Mouse (Mus musculus): ENCODE data around the gene Kctd21.

The Kctd21 gene

DNA sequence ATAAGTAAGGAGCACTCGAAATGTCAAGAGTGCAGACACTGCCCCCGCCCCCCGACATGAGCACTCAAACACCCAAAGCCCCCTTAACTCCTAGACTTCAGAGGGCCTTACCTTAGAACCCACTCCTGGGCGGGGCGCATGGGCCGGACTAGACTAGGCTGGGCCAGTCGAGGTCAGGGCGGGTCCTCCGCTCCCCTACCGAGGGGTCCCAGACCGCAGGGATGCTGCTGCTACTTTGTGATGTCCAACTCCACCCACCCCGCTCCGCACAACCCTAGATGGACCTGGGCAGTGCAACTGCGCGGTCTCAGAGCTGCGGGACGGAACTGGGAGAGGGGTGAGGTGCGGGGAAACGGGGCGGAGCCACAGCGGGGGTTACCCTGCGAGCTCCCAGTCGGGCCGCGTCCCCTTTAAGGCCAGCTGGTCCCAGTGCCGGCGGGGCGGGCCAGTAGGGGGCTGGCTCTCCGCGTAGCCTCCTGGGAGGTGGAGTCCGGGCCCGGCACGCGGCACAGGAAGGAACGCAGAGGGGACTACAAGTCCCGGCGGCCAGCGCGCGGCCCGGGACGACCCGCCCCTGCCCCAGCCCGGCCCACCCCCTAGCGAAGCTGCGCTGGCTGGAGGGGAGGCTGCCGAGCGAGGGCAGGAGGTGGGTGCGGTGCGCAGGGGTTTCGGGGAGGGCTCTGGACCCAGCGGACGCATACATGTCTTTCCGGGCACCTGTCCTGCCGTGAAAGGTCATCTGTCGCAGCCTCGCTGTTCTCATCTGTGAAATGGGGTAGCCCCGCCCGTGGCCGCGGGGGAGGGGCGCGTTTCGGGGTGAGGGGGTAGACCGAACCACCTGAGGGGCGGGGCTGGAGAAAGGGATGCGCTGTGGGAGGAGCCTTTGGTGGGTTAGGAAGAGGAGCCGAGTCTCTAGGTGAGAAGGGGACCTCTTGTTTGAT lies at the start of gene Kctd21, which contains the start of gene Usp35:
Kctd21 (plus strand) TSS at position 602 of the 941 bp plus-strand sequence.
Usp35 (minus strand) TSS at position 295 of the 941 bp plus-strand sequence.
- in situ Hi-C loops (cut with MboI, MseI), result no loop called here

DNA sequence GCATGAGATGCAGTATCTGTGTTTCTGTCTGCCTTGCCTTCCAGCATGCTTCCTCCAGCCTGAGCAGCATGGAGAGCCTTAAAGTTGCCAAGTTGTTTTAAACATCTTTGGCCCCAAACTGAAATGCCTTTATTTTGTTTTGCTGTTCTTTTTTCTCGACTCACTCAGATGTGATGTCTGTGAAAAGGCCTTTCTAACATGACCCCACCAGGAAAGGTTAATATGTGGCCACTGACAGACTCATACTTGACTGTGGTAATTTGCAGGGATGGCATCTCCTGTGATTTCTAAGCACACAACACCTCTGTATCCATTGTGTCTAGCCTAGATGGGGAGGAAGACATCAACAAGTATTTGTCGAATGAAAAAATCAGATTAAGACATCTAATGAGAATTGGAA lies 35.1 kb upstream of the Kctd21 start:
- in situ Hi-C loops (cut with MboI, MseI), result loop anchor here (25.0 kb wide), 1 partner anchor 210 kb away; the partner anchor contains the start of gene Gab2

DNA sequence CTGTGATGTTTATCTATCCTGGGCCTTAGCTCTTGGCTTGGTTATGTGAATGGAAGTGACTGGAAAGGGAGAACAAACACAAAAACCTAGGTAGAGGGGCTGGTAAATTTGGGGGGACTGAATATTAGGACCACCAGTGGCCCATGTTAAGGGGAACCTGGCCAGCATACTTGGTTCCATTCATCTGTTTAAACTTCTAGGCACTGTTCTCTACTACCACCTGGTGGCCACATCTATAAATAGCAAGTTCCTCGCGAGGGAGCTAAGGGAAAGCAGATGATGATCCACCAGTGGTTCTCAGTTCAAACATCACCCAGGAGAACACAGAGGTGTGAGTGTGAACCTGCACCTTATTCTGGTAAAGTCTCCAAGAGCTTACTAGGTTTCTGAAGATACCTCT lies 34.7 kb upstream of the Kctd21 start:
- in situ Hi-C loops (cut with MboI, MseI), result loop anchor here (25.0 kb wide), 1 partner anchor 210 kb away; the partner anchor contains the start of gene Gab2

DNA sequence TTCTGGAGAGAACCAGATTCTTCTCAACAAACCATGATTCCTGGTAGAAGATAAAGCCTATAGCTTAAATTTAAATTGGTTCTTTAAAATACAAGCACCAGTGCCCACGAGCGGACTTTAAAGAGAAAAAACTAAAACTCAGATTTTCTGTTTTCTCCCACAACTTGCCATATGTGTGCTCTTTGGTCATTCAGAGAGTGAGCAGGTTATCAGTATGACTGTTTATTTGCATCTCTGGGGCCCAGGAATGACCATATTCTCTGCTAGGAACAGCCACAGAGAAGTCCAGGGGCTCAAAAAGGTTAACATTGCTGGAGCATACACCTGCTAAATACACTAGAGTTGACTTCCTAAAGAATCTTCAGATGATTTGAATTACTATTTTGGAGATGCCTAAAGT lies 33.8 kb upstream of the Kctd21 start:
- in situ Hi-C loops (cut with MboI, MseI), result loop anchor here (25.0 kb wide), 1 partner anchor 211 kb away; the partner anchor contains the start of gene Gab2

DNA sequence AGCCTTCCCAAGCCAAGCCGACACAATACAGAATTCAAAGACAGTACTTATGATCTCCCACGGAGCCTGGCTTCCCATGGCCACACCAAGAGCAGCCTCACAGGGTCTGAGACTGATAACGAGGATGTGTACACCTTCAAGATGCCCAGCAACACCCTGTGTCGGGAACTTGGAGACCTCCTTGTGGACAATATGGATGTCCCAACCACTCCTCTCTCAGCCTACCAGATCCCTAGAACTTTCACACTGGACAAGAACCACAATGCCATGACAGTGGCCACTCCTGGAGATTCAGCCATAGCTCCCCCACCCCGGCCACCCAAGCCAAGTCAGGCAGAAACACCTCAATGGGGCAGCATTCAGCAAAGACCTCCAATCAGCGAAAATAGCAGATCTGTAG lies 33.2 kb upstream of the Kctd21 start:
- in situ Hi-C loops (cut with MboI, MseI), result loop anchor here (25.0 kb wide), 1 partner anchor 212 kb away; the partner anchor contains the start of gene Gab2

DNA sequence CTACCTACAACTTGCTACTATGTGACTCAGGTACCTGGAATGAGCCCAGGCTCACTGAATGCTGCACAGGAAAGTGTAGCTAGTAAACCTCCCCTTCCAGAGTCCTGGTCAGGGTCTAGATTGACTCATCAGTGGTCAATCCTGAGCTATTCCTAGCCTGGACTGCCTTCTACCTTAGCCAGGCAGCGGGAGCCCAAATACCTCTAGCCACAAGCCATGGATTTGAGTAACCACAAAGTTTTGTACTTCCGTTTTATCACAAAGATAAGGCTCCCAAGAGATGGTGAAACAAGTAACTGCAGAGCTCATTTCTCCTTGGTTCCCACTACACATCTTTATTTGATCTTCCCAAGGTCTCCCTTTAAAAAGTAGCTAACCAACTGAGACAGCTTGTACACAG lies 31.2 kb upstream of the Kctd21 start:
- in situ Hi-C loops (cut with MboI, MseI), result loop anchor here (5.0 kb wide), 1 partner anchor 329 kb away; no protein-coding TSS in a partner anchor

DNA sequence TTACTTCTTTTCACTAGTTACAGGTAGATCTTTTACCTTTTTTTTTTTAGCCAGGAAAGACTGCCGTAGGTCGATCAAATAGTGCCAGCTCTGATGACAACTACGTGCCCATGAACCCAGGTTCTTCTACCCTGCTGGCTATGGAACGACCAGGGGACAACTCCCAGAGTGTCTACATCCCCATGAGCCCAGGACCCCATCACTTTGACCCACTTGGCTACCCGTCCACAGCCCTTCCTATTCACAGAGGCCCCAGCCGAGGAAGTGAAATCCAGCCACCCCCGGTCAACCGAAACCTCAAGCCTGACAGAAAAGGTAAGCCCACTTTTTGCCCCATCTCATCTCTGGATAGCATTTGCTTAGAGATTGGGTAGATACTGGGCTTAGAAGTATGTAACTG lies 30.8 kb upstream of the Kctd21 start:
- in situ Hi-C loops (cut with MboI, MseI), result loop anchor here (5.0 kb wide), 1 partner anchor 329 kb away; no protein-coding TSS in a partner anchor

DNA sequence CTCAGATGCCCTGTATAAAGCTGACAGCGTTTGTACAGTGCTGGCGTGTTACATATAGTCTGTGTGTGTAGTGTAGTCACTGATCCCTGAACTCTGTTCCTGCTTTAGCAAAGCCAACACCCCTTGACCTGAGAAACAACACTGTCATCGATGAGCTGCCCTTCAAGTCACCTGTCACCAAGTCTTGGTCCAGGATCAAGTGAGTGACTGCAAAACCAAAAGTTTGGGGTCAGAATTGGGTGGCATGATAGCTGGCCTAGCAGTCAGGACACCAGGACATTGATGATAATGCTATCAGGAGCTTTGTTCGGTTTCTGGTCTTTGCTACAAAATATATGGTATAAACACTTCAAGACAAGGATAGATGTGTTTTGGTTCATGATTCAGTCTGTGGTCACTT lies 29.9 kb upstream of the Kctd21 start:
- in situ Hi-C loops (cut with MboI, MseI), result loop anchor here (5.0 kb wide), 1 partner anchor 330 kb away; no protein-coding TSS in a partner anchor

DNA sequence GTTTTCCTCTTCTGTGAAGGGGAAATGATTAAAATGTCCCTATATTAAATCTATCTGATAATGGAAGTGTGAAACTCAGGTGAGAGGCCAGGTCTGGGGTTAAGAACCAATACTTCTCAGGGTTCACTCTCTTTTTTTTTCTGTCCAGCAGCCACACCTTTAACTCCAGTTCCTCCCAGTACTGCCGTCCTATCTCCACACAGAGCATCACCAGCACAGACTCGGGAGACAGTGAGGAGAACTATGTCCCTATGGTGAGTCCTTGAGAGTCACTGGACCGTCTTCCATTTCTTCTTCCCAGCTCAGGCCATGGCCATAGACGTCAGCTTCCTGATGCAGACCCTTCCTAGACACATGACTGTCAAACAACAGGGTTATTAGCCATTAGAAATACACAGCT lies 29.3 kb upstream of the Kctd21 start:
- in situ Hi-C loops (cut with MboI, MseI), result loop anchor here (5.0 kb wide), 1 partner anchor 331 kb away; no protein-coding TSS in a partner anchor

DNA sequence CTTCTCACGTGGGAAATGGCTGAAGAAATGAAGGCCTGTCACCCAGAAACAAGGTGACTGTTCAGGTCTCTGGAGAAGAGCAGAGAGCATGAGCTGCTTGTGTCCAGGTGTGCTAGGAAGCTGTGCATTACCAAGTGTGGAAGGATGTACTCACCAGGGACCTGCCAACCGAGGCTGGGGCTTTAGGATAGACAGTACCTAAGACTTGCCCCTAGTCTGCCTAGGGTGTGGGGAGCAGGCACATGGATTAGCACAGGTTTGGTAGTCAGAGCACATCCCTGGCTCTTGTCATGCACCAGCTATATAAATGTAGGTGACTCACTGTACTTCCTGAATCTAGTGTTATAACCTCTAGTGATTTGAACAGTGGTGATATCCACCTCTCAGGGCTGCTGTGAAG lies 28.5 kb upstream of the Kctd21 start:
- in situ Hi-C loops (cut with MboI, MseI), result loop anchor here (5.0 kb wide), 1 partner anchor 331 kb away; no protein-coding TSS in a partner anchor

DNA sequence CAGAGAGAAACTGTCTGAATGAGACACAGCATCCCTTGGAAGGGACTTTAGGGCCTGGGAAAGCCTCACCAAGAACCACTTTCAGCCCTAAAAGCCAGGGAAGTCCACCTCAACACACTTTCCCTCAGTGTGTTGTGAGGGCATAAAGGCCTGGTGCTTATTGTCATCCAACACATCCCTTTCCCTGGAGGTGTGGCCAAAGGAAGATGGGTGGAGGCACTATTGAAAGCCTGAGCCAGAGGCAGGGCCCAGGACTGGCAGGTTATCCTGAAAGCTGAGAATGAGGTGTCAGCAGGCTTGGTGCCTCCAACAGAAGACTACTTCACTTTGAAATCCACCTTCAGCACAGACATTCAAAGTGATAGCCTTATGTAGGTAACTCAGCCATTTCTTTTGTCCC lies 27.7 kb upstream of the Kctd21 start:
- in situ Hi-C loops (cut with MboI, MseI), result loop anchor here (5.0 kb wide), 1 partner anchor 332 kb away; no protein-coding TSS in a partner anchor

DNA sequence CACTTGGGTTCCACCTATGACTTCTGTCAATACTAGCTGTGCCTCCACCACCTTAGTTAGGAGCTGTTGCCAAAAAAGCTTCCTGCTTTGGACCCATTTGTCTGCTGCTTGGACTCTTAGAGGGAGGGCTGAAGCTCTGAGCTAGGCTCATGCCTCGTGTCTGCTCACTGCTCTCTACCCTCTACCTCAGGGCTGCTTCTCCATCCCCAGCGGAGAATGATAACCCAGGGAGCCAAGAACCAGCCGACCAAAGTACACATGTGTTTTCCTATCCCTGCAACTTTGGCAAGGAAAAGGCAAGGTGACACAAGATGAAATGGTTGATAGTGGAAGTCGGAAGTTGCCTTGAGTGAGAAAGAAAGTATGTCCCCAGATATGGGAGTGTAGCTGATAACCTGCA lies 26.9 kb upstream of the Kctd21 start:
- in situ Hi-C loops (cut with MboI, MseI), result loop anchor here (5.0 kb wide), 1 partner anchor 528 kb away; no protein-coding TSS in a partner anchor

DNA sequence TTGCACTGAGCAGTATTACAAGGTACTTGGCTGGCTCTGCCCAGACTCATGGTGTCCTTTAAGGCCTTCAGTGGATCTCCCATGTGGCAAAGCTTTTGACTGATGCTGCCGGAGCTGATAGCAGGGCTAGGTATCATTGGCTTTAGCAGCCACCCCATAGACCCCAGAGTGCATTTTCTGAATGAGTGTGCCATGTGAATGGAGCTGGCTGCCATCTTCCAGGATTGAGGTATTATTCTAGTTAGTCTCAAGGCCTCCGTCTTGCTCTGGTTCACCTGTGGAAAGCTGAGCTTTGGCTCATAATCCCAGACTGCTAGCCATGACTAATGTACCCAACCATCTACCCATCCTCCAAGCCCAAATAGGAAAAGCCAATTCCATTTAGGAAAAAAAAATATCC lies 25.3 kb upstream of the Kctd21 start:
- in situ Hi-C loops (cut with MboI, MseI), result loop anchor here (5.0 kb wide), 1 partner anchor 530 kb away; no protein-coding TSS in a partner anchor

DNA sequence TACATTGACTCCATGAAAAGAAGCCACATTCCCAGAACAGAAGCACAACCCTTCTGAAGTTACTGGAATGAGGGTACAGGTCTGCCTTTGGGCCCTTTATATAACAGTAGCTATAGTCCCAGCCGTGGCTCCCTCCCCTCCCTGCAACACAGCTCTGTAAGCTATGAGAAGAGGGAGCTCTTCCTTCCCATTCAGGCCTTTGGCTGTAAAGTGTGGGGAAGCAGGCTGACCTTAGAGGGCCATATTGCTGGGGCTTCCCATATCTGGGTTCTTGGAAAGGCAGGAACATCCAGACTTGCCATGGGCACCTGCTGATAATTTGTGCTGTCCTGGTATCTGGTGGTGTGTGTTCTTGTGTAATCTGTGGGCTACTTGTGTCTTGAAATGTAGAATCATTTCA lies 24.6 kb upstream of the Kctd21 start:
- in situ Hi-C loops (cut with MboI, MseI), result loop anchor here (5.0 kb wide), 1 partner anchor 530 kb away; no protein-coding TSS in a partner anchor

DNA sequence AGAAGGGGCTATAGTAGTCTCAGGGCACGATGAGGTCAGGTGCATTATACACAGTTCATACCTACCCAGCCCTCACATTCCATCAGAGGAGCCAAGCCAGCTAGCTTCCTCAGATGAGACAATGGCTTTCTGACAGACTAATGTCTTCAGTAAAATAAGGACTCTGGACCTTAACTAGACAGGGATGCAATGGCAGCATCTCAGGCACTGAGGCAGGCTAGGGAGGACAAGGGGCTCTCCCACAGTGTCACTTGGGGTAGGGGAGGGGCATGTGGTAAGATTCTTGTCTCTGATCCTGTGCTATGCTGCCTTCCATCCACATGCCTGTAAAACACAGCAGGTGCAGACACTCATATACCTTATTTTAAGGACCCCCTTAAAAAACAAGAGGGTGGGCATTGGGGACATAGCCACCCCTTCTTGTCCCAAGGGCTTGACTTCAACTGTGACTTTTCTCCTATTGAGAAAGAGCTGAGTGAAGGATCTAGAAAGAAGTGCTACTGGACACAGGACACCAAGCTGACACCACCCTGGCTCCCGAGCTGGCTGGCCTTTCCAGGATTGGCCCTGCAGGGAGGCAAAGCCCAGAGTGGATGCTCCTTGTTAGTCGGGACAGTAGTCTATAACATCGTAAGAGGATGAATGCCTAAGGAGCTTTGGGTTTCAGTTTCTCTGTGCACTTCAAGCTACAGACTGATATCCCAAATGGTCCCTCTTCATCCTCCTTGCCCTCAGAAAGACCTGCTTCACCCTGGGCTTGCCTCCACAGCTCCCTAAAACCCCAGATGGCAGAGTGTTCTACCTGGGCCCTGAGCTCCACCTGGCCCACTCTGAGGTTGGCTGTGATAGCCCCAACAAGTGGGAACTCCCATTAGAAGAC lies 22.4 kb upstream of the Kctd21 start:
- in situ Hi-C loops (cut with MboI, MseI), result loop anchor here (5.0 kb wide), 1 partner anchor 532 kb away; no protein-coding TSS in a partner anchor

DNA sequence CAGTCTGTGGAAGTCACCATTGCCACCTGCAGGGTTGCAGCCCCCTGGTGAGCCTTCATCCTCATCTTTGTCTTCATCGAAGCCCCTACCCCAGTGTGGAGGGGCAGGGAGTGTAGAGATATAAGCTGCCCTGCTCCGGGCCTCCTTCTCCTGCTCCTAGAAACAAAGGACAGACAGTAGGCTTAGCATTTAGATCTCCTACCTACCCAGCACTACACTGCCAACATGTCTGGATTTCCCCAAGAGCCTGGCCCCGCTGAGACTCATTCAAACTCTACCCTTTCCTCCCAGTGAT lies 21.8 kb upstream of the Kctd21 start:
- in situ Hi-C loops (cut with MboI, MseI), result no loop called here

DNA sequence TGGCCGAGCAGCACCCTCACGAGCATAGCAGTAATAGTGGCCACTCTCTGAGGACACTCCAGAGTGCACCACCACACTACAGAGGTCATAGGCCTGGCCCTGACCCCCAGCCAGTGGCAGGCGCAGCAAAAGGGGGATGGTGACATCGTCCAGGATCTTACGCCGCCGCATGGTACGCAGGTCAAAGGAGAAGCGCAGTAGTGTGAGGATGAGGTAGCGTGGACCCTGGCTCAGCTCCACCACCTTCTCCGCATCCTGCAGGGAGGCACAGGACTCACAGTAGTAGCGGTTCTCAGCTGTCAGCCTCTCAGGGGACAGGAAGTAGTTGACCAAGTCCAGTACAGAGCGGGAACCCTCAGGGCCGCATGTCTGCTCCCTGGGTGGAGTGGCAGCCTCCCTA lies 20.5 kb upstream of the Kctd21 start:
- in situ Hi-C loops (cut with MboI, MseI), result no loop called here

DNA sequence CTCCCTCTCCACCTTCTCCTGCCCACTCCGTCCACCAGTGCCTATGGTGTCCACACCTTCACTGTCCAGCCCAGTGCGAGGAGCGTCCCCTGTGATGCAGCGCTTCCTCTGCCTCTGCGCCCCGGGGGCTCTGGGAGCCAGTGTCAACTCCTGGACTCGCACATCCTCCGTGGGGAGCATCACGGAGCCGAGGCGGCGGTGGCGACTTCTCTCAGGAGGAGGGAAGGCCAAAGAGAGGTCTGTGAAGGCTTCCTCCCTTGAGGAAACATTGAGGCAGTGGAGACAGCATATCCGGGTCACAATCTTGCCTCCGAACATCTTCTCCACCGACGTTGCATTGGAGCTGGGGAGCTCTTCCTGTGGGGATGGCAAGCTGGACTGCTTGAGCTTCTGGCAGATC lies 19.9 kb upstream of the Kctd21 start:
- in situ Hi-C loops (cut with MboI, MseI), result no loop called here

DNA sequence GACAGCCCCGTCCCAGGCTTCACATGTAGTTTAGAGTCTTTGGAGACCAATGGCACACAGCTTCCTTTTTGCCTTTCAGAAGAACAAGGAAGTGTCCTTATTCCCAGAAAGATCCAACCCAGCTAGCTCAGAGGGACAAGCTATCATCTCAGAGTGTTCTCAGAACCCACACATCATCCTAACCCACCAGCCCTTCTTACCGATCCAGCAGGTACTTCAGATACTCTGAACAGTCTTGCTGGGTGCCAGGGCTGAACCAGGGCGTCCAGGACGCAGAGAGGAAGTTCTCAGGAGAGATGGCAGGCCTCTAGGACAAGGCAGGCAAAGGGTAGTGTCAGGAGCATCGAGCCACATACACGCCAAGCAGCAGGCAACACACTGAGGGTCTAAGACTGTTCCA lies 19.3 kb upstream of the Kctd21 start:
- in situ Hi-C loops (cut with MboI, MseI), result no loop called here

DNA sequence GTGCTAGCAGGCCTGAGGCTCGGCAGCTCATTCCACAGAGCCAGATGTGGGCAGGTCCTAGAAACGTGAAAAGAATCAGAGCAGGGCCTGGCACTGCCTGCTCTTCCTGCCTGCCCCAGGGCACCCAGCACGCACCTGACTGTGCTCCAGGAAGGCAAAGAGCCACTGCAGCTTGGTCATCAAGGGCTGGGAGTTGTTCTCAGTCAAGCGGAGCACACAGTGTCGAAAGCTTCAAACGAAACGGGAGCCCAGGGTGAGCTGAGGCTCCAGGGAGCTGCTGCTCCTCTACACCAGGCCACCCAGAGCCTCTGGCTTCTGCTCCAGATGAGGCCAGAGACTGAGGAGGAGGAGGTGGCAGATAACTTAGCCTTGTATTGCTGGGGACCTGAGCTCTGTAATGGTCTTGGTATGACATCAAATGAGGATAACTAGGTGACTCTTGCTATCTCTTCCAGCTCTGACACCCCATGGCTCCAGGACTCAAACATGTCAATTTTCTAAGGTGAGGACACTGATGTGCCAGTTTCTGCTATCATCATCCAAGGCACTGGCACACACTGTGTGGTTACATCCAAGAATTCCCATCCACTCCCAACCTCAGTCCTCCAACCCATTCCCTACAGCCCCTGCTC lies 18.6 kb upstream of the Kctd21 start:
- in situ Hi-C loops (cut with MboI, MseI), result no loop called here

DNA sequence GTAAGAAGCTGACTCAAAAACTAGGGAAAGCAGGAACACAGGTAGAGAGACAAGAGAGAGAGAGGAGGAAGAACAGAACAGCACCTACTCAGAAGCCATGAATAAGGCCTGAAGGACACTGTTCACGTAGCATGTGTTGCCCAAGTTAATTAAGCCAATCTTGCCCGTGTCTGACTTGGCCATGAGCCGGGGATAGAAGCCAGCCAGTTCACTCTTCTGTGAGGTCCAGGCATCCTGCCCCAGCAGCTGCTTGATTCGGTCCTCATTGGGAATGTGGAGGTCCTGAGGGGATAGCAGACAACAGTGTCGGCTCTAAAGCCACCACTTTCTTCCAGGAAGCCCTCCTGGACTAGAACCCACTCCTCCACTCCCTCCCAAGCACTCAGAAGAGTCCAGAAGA lies 17.5 kb upstream of the Kctd21 start:
- in situ Hi-C loops (cut with MboI, MseI), result no loop called here
